Mouse (Mus musculus): ENCODE data around the gene Tmem136. TPM values are rescaled to one million over a fixed set of nuclear protein-coding genes. Genes with fewer than 3 reads are reported as not detected.

The Tmem136 gene
- polyA plus RNA-seq, 1 experiment from 2014 or later, result 3.7 TPM

- ATAC-seq (replicated peaks; ENCODE audit: low FRiP score) (no peak), DNase-seq (ENCODE audit: low spot score) (no peak)
- Histone ChIP-seq H3K9ac (ENCODE audit: low read depth, low read length) (peak overlapping the region; percentile 54), H3K4me3 (ENCODE audit: low read depth, low read length) (peak overlapping the region; percentile 60), H3K4me1 (replicated peaks; ENCODE audit: control insufficient read depth, insufficient read depth, low read length) (peaks cover 4% of the 10 kb centered on the region; the same call in 1 of the 2 replicates), H3K9me3 (ENCODE audit: control insufficient read depth, low read length) (no peaks in the 10 kb centered on the region), H3K4me2 (peak overlapping the region; percentile 70), H3K27ac (ENCODE audit: low read depth, low read length) (no peak overlapping the region), H3K27me3 (replicated peaks; ENCODE audit: control insufficient read depth, insufficient read depth, low read length) (peaks cover 25% of the 10 kb centered on the region), H3K36me3 (ENCODE audit: control insufficient read depth, insufficient read depth, low read length) (no peaks in the 10 kb centered on the region)
- 30% methylated on average over 12 of the region's 12 CpGs for WGBS
Observed at GRCm38 (mm10) chr9:43115431-43116133, 788 bp downstream of the Tmem136 start.

GRCm38 (mm10) chr9:43114833-43115232 lies 1.5 kb downstream of the Tmem136 start:
- no peak overlapping the region for H3K4me2 ChIP-seq
- H3K27ac ChIP-seq (ENCODE audit: low read depth, low read length), result no peak overlapping the region
- DNase-seq (ENCODE audit: low spot score), result no peak

GRCm38 (mm10) chr9:43110286-43110980 lies 5.9 kb downstream of the Tmem136 start:
- no peak for ATAC-seq (replicated peaks; ENCODE audit: low FRiP score)
- Histone ChIP-seq H3K36me3 (ENCODE audit: control insufficient read depth, insufficient read depth, low read length) (no peaks in the 10 kb centered on the region), H3K27me3 (replicated peaks; ENCODE audit: control insufficient read depth, insufficient read depth, low read length) (peaks cover 12% of the 10 kb centered on the region), H3K9me3 (ENCODE audit: control insufficient read depth, low read length) (no peaks in the 10 kb centered on the region), H3K27ac (ENCODE audit: low read depth, low read length) (no peak overlapping the region), H3K9ac (ENCODE audit: low read depth, low read length) (no peak overlapping the region), H3K4me1 (replicated peaks; ENCODE audit: control insufficient read depth, insufficient read depth, low read length) (no peaks in the 10 kb centered on the region), H3K4me3 (ENCODE audit: low read depth, low read length) (no peak overlapping the region), H3K4me2 (no peak overlapping the region)
- WGBS, result 83% methylated on average over 8 of the region's 8 CpGs
- DNase-seq (ENCODE audit: low spot score), result no peak

More at GRCm38 (mm10) chr9:43114833-43115232, 1.5 kb downstream of the Tmem136 start:
- WGBS, result 84% methylated on average over 4 of the region's 4 CpGs
- Histone ChIP-seq H3K4me1 (replicated peaks; ENCODE audit: control insufficient read depth, insufficient read depth, low read length) (peaks cover 4% of the 10 kb centered on the region; the same call in 1 of the 2 replicates), H3K9ac (ENCODE audit: low read depth, low read length) (no peak overlapping the region), H3K36me3 (ENCODE audit: control insufficient read depth, insufficient read depth, low read length) (no peaks in the 10 kb centered on the region), H3K9me3 (ENCODE audit: control insufficient read depth, low read length) (no peaks in the 10 kb centered on the region), H3K4me3 (ENCODE audit: low read depth, low read length) (no peak overlapping the region), H3K27me3 (replicated peaks; ENCODE audit: control insufficient read depth, insufficient read depth, low read length) (peaks cover 29% of the 10 kb centered on the region)
- no peak for ATAC-seq (replicated peaks; ENCODE audit: low FRiP score)

GRCm38 (mm10) chr9:43109125-43109524 lies 7.2 kb downstream of the Tmem136 start:
- H3K4me2 ChIP-seq, result no peak overlapping the region
- ATAC-seq (replicated peaks; ENCODE audit: low FRiP score) (no peak), DNase-seq (ENCODE audit: low spot score) (no peak)
- no peaks in the 10 kb centered on the region for H3K4me1 ChIP-seq (replicated peaks; ENCODE audit: control insufficient read depth, insufficient read depth, low read length)
- no peaks in the 10 kb centered on the region for H3K36me3 ChIP-seq (ENCODE audit: control insufficient read depth, insufficient read depth, low read length)
- no peaks in the 10 kb centered on the region for H3K9me3 ChIP-seq (ENCODE audit: control insufficient read depth, low read length)
- H3K4me3 ChIP-seq (ENCODE audit: low read depth, low read length), result no peak overlapping the region
- 71% methylated on average over 7 of the region's 7 CpGs for WGBS
- H3K9ac ChIP-seq (ENCODE audit: low read depth, low read length), result no peak overlapping the region
- peaks cover 12% of the 10 kb centered on the region for H3K27me3 ChIP-seq (replicated peaks; ENCODE audit: control insufficient read depth, insufficient read depth, low read length)
- no peak overlapping the region for H3K27ac ChIP-seq (ENCODE audit: low read depth, low read length)

- peaks cover 12% of the 10 kb centered on the region for H3K27me3 ChIP-seq (replicated peaks; ENCODE audit: control insufficient read depth, insufficient read depth, low read length)
- H3K9ac ChIP-seq (ENCODE audit: low read depth, low read length), result no peak overlapping the region
- H3K4me1 ChIP-seq (replicated peaks; ENCODE audit: control insufficient read depth, insufficient read depth, low read length), result peaks cover 3% of the 10 kb centered on the region
- no peak for DNase-seq (ENCODE audit: low spot score)
- no peak overlapping the region for H3K4me2 ChIP-seq
- no peak overlapping the region for H3K4me3 ChIP-seq (ENCODE audit: low read depth, low read length)
- 79% methylated on average over 3 of the region's 3 CpGs for WGBS
- H3K36me3 ChIP-seq (ENCODE audit: control insufficient read depth, insufficient read depth, low read length), result no peaks in the 10 kb centered on the region
- no peak overlapping the region for H3K27ac ChIP-seq (ENCODE audit: low read depth, low read length)
- no peaks in the 10 kb centered on the region for H3K9me3 ChIP-seq (ENCODE audit: control insufficient read depth, low read length)
- no peak for ATAC-seq (replicated peaks; ENCODE audit: low FRiP score)
Observed at GRCm38 (mm10) chr9:43108721-43109120, 7.6 kb downstream of the Tmem136 start.

- no peak overlapping the region for H3K4me3 ChIP-seq (ENCODE audit: low read depth, low read length)
- H3K27me3 ChIP-seq (replicated peaks; ENCODE audit: control insufficient read depth, insufficient read depth, low read length), result peaks cover 9% of the 10 kb centered on the region
- H3K36me3 ChIP-seq (ENCODE audit: control insufficient read depth, insufficient read depth, low read length), result no peaks in the 10 kb centered on the region
- WGBS, result 71% methylated on average over 1 of the region's 1 CpGs
- no peak overlapping the region for H3K4me2 ChIP-seq
- DNase-seq (ENCODE audit: low spot score) (no peak), ATAC-seq (replicated peaks; ENCODE audit: low FRiP score) (no peak)
- H3K9me3 ChIP-seq (ENCODE audit: control insufficient read depth, low read length), result no peaks in the 10 kb centered on the region
- peaks cover 8% of the 10 kb centered on the region for H3K4me1 ChIP-seq (replicated peaks; ENCODE audit: control insufficient read depth, insufficient read depth, low read length)
- H3K9ac ChIP-seq (ENCODE audit: low read depth, low read length), result no peak overlapping the region
- no peak overlapping the region for H3K27ac ChIP-seq (ENCODE audit: low read depth, low read length)
Observed at GRCm38 (mm10) chr9:43108081-43108480, 8.3 kb downstream of the Tmem136 start.

GRCm38 (mm10) chr9:43107555-43107954 lies 8.8 kb downstream of the Tmem136 start:
- H3K4me2 ChIP-seq, result no peak overlapping the region
- no peak overlapping the region for H3K4me3 ChIP-seq (ENCODE audit: low read depth, low read length)

GRCm38 (mm10) chr9:43107187-43107517 lies 9.2 kb downstream of the Tmem136 start, which contains the start of gene Arhgef12:
TSS of gene Arhgef12 (minus strand) at chr9:43107239.
- DNase-seq (ENCODE audit: low spot score) (no peak), ATAC-seq (replicated peaks; ENCODE audit: low FRiP score) (no peak)

More at GRCm38 (mm10) chr9:43107555-43107954, 8.8 kb downstream of the Tmem136 start:
- Histone ChIP-seq H3K4me1 (replicated peaks; ENCODE audit: control insufficient read depth, insufficient read depth, low read length) (peaks cover 13% of the 10 kb centered on the region), H3K27me3 (replicated peaks; ENCODE audit: control insufficient read depth, insufficient read depth, low read length) (peaks cover 9% of the 10 kb centered on the region), H3K36me3 (ENCODE audit: control insufficient read depth, insufficient read depth, low read length) (no peaks in the 10 kb centered on the region), H3K9me3 (ENCODE audit: control insufficient read depth, low read length) (no peaks in the 10 kb centered on the region), H3K27ac (ENCODE audit: low read depth, low read length) (no peak overlapping the region), H3K9ac (ENCODE audit: low read depth, low read length) (no peak overlapping the region)
- no peak for ATAC-seq (replicated peaks; ENCODE audit: low FRiP score)
- no peak for DNase-seq (ENCODE audit: low spot score)
- WGBS, result 53% methylated on average over 5 of the region's 5 CpGs

More at GRCm38 (mm10) chr9:43107187-43107517, 9.2 kb downstream of the Tmem136 start, which contains the start of gene Arhgef12:
- no peaks in the 10 kb centered on the region for H3K36me3 ChIP-seq (ENCODE audit: control insufficient read depth, insufficient read depth, low read length)
- peak within 1 kb of the TSS; percentile 86 for H3K4me2 ChIP-seq
- peak within 1 kb of the TSS; percentile 82 for H3K27ac ChIP-seq (ENCODE audit: low read depth, low read length)
- WGBS, result 40% methylated on average over 10 of the region's 10 CpGs
- H3K4me1 ChIP-seq (replicated peaks; ENCODE audit: control insufficient read depth, insufficient read depth, low read length), result peaks cover 17% of the 10 kb centered on the region
- peak within 1 kb of the TSS; percentile 85 for H3K9ac ChIP-seq (ENCODE audit: low read depth, low read length)
- H3K4me3 ChIP-seq (ENCODE audit: low read depth, low read length), result peak within 1 kb of the TSS; percentile 93
- H3K9me3 ChIP-seq (ENCODE audit: control insufficient read depth, low read length), result no peaks in the 10 kb centered on the region
- peaks cover 9% of the 10 kb centered on the region for H3K27me3 ChIP-seq (replicated peaks; ENCODE audit: control insufficient read depth, insufficient read depth, low read length)
